Mouse (Mus musculus) lung, postnatal 4 days (tissue): ENCODE results near the gene Sp1.
A peak's percentile ranks its signal among the peaks of the same experiment; 100 is the strongest.

Experiments
- DNase-seq, 2 experiments: peaks; one replicate each; pipeline ENCODE4 v3.0.0; 2021

Gene Sp1

GRCm38 (mm10) chr15:102400476-102401045 is 5.4 kb upstream of the Sp1 start:
- no peak for DNase-seq

GRCm38 (mm10) chr15:102401278-102401677 is 4.7 kb upstream of the Sp1 start:
- no peak for DNase-seq

GRCm38 (mm10) chr15:102402210-102402609 is 3.7 kb upstream of the Sp1 start:
- no peak for DNase-seq

- no peak for DNase-seq
Measured at GRCm38 (mm10) chr15:102404608-102405488, 1.1 kb upstream of the Sp1 start.

- DNase-seq, result peak; percentile 89 to 95
Measured at GRCm38 (mm10) chr15:102406196-102406911, 411 bp downstream of the Sp1 start.

- no peak for DNase-seq
Measured at GRCm38 (mm10) chr15:102406912-102407580, 1.1 kb downstream of the Sp1 start.

- peak in 1 of 2 experiments; percentile 20 for DNase-seq
Measured at GRCm38 (mm10) chr15:102407681-102408557, 2.0 kb downstream of the Sp1 start.

GRCm38 (mm10) chr15:102408558-102409130 is 2.7 kb downstream of the Sp1 start:
- no peak for DNase-seq

GRCm38 (mm10) chr15:102409286-102409685 is 3.3 kb downstream of the Sp1 start:
- no peak for DNase-seq

- no peak for DNase-seq
Measured at GRCm38 (mm10) chr15:102411077-102411476, 5.1 kb downstream of the Sp1 start.

GRCm38 (mm10) chr15:102413687-102414086 is 7.7 kb downstream of the Sp1 start:
- DNase-seq, result no peak

GRCm38 (mm10) chr15:102417524-102417923 is 11.6 kb downstream of the Sp1 start:
- DNase-seq, result no peak

- no peak for DNase-seq
Measured at GRCm38 (mm10) chr15:102420986-102421385, 15.0 kb downstream of the Sp1 start.

- DNase-seq, result peak in 1 of 2 experiments; percentile 48
Measured at GRCm38 (mm10) chr15:102421437-102421836, 15.5 kb downstream of the Sp1 start.

GRCm38 (mm10) chr15:102423602-102424240 is 17.8 kb downstream of the Sp1 start:
- no peak for DNase-seq

- DNase-seq, result no peak
Measured at GRCm38 (mm10) chr15:102424657-102425056, 18.7 kb downstream of the Sp1 start.

- DNase-seq, result no peak
Measured at GRCm38 (mm10) chr15:102426963-102427362, 21.0 kb downstream of the Sp1 start.

GRCm38 (mm10) chr15:102432046-102432445 is 26.1 kb downstream of the Sp1 start:
- no peak for DNase-seq

GRCm38 (mm10) chr15:102433173-102433572 is 27.2 kb downstream of the Sp1 start:
- DNase-seq, result no peak

GRCm38 (mm10) chr15:102442490-102442889 is 36.5 kb downstream of the Sp1 start:
- DNase-seq, result peak; percentile 71 to 88

- DNase-seq, result no peak
Measured at GRCm38 (mm10) chr15:102445146-102445545, 39.2 kb downstream of the Sp1 start, which contains the start of gene Amhr2. TSS of gene Amhr2 (plus strand) at chr15:102445367.
